Mouse (Mus musculus): Measurements from ENCODE around the gene Sept11. TPM values are rescaled to one million over a fixed set of nuclear protein-coding genes. Genes with fewer than 3 reads are reported as not detected.

The Sept11 gene
- total RNA-seq, 1 experiment from 2014 or later: 67.9 TPM

DNA sequence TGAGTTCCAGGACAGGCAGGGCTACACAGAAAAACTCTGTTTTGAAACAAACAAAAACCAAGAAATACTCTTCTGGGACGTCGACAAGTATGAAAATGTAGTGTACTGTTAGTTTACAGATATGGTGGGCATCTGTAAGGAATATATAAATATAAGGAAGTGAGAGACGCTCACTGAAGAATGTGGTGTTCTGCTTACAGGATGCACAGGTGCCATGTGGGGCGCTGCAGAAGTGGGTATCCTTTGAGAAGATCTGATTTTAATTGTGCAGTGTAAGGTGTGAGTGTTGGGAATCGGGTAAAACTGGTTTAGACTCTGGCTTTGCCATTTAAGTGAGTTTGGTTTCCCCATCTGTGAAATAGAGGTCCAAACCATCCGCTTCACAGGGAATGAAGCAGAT lies 32.1 kb downstream of the Sept11 start:
- ATAC-seq (replicated peaks; ENCODE audit: low read depth, poor library complexity, severe bottlenecking): no peak

DNA sequence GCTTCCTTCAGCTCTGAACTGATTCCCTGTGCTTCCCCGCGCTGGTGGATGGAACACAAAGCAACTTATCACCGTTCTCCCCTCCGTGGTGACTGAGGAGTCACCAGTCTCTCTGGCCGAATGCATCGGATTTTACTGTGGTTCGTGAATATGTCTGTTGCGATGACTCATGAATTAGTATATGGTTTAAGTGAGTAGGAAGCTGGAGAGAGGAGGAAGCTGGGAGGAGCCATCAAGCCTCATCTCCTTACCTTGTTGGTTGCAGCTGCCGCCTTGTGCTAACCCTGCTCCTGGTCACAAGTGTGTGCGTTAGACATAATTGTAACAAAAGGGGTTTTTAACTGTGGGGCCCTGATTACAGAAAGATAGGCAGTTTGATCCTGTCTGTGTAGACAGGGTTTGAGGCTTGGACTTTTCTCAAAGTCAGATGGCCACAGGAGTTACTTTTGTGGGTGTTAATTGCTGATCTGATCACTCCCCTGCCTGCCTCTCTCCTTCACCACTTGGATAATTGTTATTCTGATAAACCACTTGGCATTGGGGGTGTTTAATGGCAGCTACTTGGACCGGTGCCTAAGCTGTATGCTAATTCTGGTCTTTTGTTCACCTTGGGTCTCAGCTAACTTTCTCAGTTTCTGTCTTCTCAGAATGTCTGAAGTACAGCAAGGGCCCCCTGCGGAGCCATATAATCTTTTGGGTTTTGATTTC lies 33.1 kb downstream of the Sept11 start:
- ATAC-seq (replicated peaks; ENCODE audit: low read depth, poor library complexity, severe bottlenecking): peak; percentile 42

DNA sequence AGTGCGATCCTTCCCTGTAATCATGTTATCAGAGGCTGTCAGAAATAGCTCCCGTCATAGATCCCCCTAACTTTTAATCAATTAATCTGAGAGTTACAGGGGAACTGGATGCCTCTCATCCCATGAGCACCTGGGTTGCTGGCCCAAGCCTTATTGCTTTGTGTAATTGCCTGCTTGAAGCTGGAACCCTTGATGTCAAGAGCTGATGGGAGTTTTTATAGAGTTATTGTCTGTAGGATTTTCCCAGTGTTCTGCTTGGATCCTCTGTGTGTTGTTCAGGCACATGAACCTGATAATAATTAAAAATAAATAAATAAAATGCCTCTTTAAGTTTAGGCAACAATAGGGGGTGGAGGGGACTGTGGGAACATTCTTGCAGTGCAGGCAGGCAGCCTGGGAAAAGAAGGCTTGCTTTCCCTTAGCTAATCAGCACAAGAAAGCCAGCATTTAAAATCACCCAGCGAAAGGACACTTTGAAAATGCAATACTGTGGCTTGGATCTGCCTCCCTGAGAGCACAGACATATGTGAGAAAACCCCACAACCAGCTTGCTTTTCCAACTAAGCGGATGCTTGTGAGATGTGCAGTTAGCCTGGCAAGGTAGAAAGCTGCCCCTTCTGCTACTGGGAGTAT lies 33.8 kb downstream of the Sept11 start:
- ATAC-seq (replicated peaks; ENCODE audit: low read depth, poor library complexity, severe bottlenecking): no peak

DNA sequence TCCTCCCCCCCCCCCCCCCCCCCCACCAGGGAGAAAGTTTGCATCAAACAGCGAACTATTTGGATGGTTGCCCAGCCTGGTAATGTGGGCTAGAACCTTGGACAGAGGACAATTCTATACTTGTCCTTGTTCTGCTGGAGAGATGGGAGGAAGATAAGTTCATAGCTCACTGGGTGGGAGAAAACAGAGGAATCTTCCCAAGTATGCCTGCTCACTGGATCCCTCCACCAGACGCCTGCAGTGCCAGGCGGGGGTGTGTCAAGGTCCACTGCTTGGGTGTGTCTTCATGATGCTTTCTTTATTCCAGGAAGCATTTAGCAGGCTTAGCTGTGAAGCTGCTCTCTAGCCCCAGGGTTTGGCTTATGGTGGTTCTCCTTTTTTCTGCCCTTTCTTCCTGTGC lies 34.5 kb downstream of the Sept11 start:
- ATAC-seq (replicated peaks; ENCODE audit: low read depth, poor library complexity, severe bottlenecking): peak; percentile 83

DNA sequence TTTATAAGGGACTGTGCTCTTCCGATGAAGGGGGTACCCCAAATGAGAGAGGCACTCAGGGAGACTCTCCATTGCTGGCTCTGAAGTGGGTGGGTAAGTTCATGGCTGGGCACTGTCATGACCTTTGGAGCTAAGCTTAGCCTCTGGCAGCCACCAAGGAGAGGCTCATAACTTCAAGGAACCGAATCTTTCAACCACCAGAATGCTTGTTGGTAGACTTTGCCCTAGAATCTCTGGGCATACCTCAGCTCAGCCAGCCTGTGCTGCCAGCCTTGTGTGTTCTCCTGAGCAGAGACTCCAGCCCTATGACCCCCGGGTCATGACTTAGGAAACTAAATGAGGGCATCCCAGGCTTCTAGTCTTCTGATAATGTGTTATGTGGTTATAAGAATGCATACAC lies 35.5 kb downstream of the Sept11 start:
- no peak for ATAC-seq (replicated peaks; ENCODE audit: low read depth, poor library complexity, severe bottlenecking)

DNA sequence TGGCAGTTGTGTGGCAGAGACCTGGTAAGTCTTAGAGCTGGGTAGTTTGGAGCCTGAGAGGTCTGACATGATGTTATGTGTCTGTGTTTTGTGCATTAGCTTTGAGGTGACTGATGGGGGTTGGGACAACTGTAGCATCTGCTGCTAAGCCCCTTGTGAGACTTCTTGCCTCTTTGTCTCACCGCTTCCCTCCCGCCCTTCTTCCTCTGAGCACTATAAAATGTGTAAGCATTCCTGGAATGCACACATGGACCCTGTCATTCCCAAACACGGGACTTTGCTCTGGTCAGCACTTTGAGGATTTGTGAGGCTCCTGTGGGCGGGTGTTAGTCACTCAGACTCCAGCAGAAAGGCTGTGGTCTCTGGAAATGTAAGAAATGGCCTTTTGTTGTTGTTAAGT lies 36.7 kb downstream of the Sept11 start:
- no peak for ATAC-seq (replicated peaks; ENCODE audit: low read depth, poor library complexity, severe bottlenecking)

DNA sequence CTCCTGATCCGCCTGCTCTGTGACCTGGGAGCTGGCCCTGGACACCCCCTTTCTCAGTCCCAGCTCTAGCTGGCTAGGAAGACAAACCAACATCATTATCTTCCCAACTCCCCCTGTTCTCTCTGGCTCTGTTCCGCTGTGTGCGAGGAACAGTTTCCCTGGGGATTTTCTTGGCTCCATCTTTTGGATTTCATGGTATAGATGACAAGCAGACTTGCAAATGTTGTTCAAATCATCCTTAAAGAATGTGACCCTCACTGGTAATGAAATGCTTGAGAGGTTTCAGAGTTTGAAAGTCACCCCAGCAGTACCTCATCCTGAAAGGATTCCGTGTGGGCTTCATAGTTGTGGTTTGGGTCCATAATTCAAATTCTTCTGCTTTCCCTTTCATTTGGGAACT lies 38.2 kb downstream of the Sept11 start:
- no peak for ATAC-seq (replicated peaks; ENCODE audit: low read depth, poor library complexity, severe bottlenecking)

DNA sequence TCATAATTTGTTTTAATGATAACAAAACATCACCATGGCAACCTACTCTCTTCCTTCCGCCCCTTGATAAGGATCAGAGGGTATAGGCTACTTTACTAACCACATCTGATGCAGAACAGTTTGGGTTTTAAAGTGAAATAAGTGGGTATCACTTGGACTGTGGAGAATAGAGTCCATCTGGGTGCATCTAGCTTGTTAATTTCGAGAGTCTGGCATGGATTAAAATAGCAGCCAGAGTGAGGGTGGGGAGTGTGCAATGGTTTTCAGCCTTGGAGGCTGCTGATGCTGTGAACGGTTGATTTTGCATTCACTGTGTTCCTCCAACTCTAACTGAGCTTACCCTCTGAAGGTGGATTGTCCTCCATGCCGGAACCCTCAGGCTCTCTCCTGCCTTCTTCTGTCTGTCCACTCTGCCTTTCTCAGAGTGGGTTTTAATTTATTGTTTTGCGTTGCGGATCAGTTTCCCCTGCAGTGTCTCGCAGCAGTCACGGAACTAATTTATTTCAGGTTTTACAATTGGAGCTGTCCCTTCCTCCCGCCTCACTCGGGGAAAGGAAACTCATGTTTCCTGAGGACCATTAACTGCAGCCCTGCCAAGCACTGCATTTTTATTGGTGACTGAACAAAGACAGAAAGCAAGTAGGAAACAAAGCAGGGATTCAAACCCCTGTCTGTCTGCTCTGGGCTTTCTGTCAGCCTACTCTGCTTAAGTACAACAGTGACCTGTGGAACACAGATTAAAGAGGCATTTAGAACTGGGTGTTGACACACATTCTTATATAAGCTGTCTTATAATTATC lies 40.4 kb downstream of the Sept11 start:
- ATAC-seq (replicated peaks; ENCODE audit: low read depth, poor library complexity, severe bottlenecking): no peak; the same call in 1 of the 2 replicates

DNA sequence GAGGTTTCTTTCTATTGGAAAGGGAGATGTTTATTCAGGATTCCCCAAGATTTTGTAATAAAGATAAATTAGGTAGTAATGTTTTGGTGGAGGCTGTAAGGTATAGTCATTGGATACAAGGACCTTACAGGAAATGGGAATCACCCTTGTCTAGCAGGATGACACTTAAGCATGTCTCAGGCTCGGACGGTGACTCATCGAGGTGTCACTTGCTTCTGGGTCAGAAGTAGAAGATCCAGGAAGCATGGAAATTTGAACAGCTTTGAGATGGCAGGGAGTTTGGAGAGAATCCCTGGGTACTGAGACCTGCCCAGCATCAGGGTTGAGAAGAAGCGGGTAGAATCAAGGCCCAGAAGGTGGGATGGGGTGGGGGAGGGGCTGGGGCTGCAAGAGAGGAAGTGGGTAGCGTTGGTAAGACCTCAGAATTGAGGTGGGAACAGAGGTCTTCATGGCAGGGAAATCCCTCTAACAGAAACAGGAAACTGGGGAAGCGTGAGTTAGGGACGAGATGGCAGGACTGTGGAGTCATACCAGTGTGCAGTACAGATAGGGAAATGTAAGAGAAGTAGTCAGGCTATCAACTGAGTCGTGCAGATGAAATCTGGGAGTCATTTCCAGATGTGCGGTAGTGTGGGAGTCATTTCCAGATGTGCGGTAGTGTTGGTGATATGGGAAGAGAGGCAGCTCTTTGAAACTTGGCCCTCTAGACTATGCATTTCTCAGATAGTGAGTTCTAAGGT lies 42.3 kb downstream of the Sept11 start:
- peak; percentile 70 for ATAC-seq (replicated peaks; ENCODE audit: low read depth, poor library complexity, severe bottlenecking)

DNA sequence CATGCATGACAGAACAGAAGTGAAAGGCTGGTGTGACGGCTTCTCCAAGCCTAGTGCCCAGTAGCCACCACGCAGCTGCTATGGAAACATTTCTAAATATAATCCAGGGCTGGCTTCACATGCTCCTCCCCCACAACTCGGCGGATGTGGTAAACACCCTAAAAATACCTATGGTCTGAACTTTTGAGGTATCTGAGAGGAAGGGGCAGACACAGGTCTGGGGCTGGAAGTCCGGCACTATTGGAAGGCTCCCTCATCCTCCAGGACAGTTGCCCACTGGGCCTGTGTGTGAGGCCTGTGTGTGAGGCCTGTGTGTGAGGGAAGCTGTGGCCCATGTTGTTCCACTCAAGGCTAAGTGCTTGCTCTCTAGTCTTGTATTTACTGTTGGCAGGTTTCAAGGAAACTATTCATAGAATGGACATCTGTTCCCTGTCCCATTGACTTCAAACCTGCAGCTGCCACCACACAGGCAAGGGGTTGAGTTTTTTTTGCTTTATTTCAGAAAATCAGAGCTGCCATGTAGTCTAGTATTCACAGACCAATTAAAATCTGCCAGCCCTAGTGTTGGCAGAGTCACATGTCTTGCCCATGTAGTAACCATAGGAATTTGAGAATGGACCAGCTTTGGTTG lies 43.8 kb downstream of the Sept11 start:
- peak; percentile 70 for ATAC-seq (replicated peaks; ENCODE audit: low read depth, poor library complexity, severe bottlenecking)

DNA sequence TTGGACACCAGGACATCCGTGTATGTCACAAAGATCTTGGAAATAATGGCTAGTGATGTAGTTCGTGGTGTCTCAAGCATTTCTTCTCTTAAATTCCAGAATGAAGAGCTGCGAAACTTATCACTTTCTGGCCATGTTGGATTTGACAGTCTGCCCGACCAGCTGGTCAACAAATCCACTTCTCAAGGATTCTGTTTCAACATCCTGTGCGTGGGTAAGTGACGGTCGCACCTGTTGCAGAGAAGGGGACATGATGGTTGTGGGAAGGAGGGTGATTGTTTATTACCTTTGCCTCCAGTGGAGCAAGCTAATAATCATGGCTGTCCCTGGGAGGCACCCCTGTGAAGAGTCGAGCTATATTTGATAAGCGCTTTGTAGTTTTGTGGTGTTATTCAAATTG lies 46.1 kb downstream of the Sept11 start:
- no peak for ATAC-seq (replicated peaks; ENCODE audit: low read depth, poor library complexity, severe bottlenecking)

DNA sequence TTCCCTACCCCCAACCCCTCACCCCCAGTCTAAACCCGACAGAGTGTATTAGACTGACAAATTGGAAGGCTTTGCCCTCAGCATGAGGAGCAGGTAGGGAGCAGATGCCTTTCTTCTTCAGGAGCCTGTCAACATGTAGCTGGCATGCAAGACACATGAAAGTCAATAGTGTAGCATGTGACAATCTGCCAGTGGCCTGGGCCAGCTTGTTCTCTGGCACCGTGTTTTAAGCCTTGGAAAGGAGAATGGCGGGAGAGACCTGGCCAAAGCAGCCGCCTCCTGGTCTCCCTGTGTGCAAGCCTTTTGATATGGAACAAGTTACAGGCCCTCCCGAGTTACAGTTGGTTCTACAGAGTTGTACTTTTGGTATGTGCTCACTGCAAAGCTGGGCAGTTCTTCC lies 47.5 kb downstream of the Sept11 start:
- ATAC-seq (replicated peaks; ENCODE audit: low read depth, poor library complexity, severe bottlenecking): no peak

DNA sequence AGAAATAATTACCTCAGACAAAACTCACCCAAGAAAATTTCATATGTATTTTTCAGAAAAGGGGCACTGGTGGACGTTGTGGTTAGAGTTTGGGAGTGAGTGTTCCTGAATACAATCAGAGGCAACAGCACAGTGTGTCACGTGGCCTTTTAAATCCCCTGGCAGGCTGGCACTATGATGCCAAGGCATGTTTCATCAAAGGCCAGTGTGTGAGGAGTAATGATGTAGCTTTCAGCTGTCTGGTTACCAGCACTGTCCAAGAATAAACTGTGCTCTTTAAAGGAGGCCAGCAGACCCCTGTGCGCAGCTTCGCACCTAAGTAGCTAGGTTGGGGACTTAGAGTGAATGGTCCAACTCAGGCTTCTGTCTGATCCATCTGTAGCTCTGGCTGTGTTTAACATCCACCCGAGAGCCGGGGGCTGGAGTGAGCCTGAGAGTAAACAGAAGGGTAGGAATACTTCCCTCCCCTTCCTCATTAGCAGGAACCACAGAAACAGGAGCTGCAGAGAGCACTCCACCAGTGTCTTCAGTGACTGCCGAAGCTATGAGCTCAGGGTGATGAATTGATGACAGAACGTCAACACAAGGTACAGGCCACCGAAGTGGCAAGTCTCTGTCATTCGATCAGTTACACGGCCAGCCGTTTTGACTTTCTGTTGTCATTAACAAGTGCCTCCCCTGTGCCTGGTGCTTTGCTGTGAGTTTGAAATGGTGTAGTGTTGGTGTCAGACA lies 50.3 kb downstream of the Sept11 start:
- no peak for ATAC-seq (replicated peaks; ENCODE audit: low read depth, poor library complexity, severe bottlenecking)

DNA sequence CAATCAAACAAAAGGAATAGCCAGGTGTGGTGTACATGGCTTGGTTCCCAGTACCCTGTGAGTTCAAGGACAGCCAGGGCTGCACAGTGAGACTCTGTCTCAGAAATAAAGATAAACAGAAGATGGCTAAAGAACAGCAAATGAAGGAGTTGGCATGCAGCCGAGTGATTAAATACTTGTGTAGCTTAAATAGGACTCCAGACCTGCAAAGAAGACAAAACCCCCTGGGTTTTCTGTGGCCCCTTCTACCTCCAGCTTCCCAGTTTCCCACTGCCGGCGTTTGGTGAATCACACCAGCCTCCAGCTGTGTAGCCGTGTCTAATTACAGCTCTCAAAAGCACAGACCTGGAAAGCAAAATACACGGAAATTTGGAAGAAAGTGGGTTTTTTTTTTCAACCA lies 51.6 kb downstream of the Sept11 start:
- ATAC-seq (replicated peaks; ENCODE audit: low read depth, poor library complexity, severe bottlenecking): no peak

DNA sequence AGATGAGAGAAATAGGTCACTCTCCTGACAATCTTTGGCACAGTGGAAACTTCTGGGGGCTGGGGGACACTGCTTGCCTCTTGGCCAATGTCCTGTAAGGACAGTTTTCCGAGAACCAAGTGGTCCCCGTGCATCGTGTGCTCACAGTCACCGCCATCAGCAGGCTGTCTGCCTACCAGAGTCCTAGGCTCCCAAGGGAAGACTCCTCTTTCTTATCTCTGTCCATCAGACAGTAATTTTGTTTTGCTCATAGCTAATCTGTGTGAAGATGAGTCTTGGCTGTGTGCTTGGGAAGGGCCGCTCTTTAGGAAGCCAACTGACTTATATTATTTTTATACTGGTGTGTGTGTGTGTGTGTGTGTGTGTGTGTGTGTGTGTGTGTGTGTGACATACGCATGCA lies 52.3 kb downstream of the Sept11 start:
- 0 out of 2 replicates have a peak, but pooled peaks have one; percentile 9 for ATAC-seq (replicated peaks; ENCODE audit: low read depth, poor library complexity, severe bottlenecking)

DNA sequence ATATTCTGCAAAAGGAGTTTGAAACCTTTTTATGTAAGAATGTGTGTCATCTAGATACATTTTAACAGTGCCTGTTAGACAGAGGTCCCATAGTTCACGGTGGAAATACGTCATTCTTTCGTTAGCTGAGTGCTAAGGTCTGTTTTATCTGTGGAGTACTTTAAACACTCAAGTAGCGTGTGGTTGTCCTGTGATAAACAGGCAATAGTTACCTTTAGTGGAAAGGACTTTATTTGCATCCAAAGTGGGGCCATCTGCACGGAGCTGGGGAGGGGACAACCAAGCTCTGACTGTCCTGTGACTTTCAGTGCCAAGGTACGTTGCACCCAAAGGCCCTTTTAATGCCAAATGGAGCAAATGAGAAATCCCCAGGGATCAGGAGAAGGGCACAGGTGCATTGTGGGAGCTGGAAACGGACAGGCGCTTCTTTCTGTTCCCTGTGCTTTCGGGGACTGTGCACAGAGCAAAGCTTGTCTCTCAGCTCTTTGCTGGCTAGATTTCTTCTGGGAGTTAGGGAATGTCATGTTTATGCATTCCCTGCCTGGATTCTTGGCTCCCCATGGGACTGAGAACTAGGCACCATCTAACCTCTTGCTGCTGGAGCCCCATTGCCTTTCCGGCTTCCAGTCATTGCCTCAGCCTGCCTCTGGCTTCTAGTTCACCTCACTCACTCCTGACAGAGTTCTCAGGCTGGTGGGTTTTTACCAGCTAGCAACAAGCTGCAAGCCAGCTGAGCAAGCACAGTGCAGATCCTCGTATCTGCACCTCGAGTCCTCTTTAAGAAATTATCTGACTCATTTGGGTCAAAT lies 56.9 kb downstream of the Sept11 start:
- peak; percentile 42; the same call in 1 of the 2 replicates for ATAC-seq (replicated peaks; ENCODE audit: low read depth, poor library complexity, severe bottlenecking)

DNA sequence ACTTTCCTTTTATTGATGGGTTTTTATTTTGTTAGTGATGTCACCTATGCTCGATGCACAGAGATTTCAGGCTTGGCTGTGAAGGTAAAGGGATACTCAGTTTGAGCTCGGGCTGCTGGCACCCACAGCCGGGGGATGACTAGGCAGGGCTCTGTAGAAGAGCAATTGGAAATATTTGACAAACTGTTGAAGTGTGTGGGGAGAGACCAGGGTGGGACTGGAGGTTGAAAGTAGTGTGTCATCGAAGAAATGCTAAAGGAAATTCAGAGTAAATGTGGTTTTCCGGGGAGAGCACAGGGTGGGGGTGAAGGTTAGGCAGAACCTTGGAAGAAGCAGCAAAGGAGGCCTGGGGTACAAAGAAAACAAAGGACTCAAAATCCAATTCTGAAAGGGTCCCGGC lies 58.7 kb downstream of the Sept11 start:
- peak; percentile 31 for ATAC-seq (replicated peaks; ENCODE audit: low read depth, poor library complexity, severe bottlenecking)

DNA sequence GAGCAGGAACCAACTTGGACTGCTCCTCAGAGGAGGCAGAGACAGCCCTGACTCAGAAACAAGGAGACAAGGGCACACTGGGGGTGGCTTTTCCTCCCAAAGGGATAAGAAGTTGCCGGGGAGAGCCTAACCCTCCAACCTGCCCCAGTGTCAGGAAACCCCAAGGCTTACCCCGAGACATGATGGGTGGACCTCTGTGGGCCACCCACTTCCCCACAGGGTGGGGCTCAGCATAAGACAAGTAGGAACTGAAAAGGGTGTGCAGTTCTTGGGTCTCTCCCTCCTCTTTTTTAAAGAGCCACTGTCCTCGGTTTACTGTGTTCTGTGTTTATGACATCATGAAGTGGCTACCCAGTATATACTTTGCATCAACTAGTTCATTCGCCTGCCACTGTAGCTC lies 59.2 kb downstream of the Sept11 start:
- peak; percentile 86 for ATAC-seq (replicated peaks; ENCODE audit: low read depth, poor library complexity, severe bottlenecking)

DNA sequence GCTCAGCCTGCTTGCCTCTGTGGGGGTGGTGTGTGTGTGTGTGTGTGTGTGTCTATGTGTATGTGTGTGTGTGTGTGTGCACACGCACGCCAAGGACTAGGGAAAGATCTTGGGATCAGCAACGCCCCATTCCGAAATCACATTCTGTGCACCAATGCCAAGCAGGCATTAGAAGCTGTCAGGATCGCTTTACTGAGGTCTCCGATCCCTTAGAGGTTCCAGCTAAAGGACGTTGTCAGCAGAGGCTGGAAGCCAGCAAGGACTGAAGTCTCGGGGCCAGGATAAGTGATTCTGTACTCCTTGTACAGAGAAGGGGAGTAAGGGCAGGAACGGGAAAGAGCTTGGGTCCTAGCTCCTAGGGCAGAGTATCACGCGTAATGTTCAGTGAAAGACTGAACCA lies 61.2 kb downstream of the Sept11 start:
- ATAC-seq (replicated peaks; ENCODE audit: low read depth, poor library complexity, severe bottlenecking): no peak

Measured in common myeloid progenitor, adult 5-6 weeks (primary cell).